Mouse (Mus musculus) olfactory bulb, adult 2 months (tissue): Measurements from ENCODE around the gene Cd2. TPM values are rescaled to one million over a fixed set of nuclear protein-coding genes. Genes with fewer than 3 reads are reported as not detected.

ENCODE experiments used
- H3K27ac ChIP-seq: fragments of 200-500 bp; 2 replicates; pipeline ENCODE4 v1.5.1; 2012; ENCODE audit warnings: low read depth, low read length; ENCODE audit not compliant: insufficient read depth
- H3K4me1 ChIP-seq: fragments of 200-500 bp; 2 replicates; pipeline ENCODE4 v1.6.1; 2012; ENCODE audit warnings: low read length; ENCODE audit not compliant: control insufficient read depth, insufficient read depth
- H3K4me3 ChIP-seq: fragments of 200-500 bp; 2 replicates; pipeline ENCODE4 v1.5.1; 2012; ENCODE audit warnings: mild to moderate bottlenecking, low read depth, low read length, moderate library complexity; ENCODE audit not compliant: insufficient read depth
- CTCF ChIP-seq: fragments of 200-500 bp; IDR thresholded peaks from 2 replicates; pipeline ENCODE4 v1.5.1; 2012; ENCODE audit warnings: low read depth, mild to moderate bottlenecking, low read length, moderate library complexity; ENCODE audit not compliant: insufficient read depth
- POLR2A ChIP-seq: fragments of 200-500 bp; IDR thresholded peaks from 2 replicates; pipeline ENCODE4 v1.6.1; 2012; ENCODE audit warnings: mild to moderate bottlenecking, low read depth, low read length, moderate library complexity; ENCODE audit not compliant: insufficient read depth
- WGBS: fragments of 180-500 bp; shearing (Covaris S2); methylation state at CpG from one replicate; pipeline ENCODE4 v1.1.7; 2018; 5-methylcytosine and 5-hydroxymethylcytosine counted together
- polyA plus RNA-seq: library from polyadenylated mRNA; stranded (reverse); fragments of >200 nt; gene quantifications from 2 replicates; pipeline ENCODE4 v1.2.4, GENCODE M21; 2012; ENCODE audit warnings: low replicate concordance; ENCODE audit not compliant: missing spikeins, insufficient read depth, insufficient read length

Cd2 gene
- polyA plus RNA-seq = not detected in 2 replicates

- Histone ChIP-seq H3K27ac (no peak within 1 kb of the TSS), H3K4me1 (no peaks in the 10 kb centered on the region), H3K4me3 (no peak within 1 kb of the TSS)
- TF ChIP-seq POLR2A = no peak
- TF ChIP-seq CTCF = no peak
- WGBS = 41% methylated on average over 4 of the region's 4 CpGs
Measured at GRCm38 (mm10) chr3:101287911-101288311, at the start of gene Cd2. TSS of gene Cd2 (minus strand) at chr3:101287939.

- TF ChIP-seq POLR2A (no peak), CTCF (no peak)
- 77% methylated on average over 7 of the region's 7 CpGs for WGBS
- H3K4me3 ChIP-seq = no peak overlapping the region
- H3K27ac ChIP-seq = no peak overlapping the region
- H3K4me1 ChIP-seq = peaks cover 7% of the 10 kb centered on the region
Measured at GRCm38 (mm10) chr3:101328617-101329016, 40.9 kb upstream of the Cd2 start.

DNA sequence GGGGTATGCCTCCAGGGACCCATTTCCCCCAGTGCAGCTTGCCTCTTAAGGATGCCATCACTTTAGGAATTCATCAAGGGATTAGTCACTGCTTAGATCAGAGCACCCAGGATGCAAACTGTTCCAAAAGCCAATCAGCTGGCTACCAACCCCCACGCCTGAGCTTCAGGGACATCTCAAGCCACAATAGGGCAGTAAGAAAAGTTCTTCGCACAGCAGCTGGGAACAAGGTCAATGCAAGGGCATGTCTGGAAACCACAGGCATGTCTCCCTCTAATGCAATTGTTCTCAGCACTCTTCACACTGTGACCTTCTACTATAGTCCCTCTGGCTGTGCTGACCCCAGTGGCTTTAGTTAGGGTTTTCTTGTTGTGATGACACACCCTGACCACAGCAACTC is 39.5 kb upstream of the Cd2 start:
- no peak for TF ChIP-seq CTCF
- Histone ChIP-seq H3K27ac (no peak overlapping the region), H3K4me1 (peaks cover 10% of the 10 kb centered on the region), H3K4me3 (no peak overlapping the region)
- 77% methylated on average over 2 of the region's 2 CpGs for WGBS

GRCm38 (mm10) chr3:101322437-101322836 is 34.7 kb upstream of the Cd2 start:
- peaks cover 20% of the 10 kb centered on the region for H3K4me1 ChIP-seq
- WGBS = 80% methylated on average over 10 of the region's 10 CpGs

DNA sequence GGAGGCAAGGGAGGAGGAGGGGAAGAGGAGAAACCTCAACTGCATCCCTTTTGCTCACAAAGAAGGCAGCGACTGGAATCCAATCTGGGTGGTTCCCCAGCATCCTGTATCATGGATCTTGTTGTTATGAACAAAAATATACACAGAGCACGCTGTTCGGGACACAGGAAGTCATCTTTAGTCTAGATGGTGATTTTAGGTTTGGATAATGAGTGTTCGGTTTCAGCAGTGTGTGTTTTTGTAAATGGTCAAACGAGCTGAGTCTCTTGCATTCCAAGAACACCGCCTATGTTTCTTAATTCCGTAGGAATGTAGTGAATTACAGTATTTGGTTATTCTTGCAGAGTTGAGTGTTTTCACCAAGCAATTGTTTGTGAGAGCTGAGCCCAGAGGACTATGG is 33.1 kb upstream of the Cd2 start:
- WGBS = 39% methylated on average over 7 of the region's 7 CpGs
- no peak for TF ChIP-seq POLR2A
- no peak for TF ChIP-seq CTCF

More at GRCm38 (mm10) chr3:101322437-101322836, 34.7 kb upstream of the Cd2 start:
- no peak overlapping the region for H3K4me3 ChIP-seq
- no peak overlapping the region for H3K27ac ChIP-seq
- TF ChIP-seq POLR2A = no peak

DNA sequence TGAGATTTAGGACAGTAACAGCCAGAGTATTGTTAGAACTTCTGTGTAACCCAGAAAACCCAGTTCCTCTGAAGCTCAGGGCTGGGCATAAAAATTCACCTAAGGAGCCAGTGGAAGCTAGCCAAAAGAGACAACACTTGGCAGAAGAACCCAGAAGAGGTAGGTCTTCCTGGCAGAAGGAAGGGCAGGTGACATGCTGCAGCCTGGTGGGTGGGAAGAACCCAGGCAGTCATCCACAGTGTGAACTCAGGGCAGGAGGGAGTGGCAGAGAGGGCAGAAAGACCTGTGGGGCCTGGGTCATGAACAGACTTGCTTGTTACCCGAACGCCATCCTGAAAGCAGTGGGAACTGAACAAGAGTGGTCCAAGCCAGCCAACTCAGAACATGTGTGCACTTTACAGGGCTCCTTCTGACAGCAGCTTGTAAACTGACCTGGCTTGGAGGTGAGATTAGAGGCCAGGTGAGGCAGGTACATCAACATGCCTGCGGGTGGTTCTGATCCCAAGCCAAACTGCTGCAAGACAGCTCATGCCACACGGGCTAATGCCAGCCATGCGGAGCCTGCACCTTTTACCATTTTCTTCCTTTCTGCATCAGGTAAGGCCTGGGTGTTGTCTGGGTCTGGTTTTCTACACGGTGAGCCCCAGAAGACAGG is 30.9 kb upstream of the Cd2 start:
- TF ChIP-seq POLR2A (no peak), CTCF (no peak)
- WGBS = 94% methylated on average over 6 of the region's 6 CpGs
- Histone ChIP-seq H3K4me3 (no peak overlapping the region), H3K27ac (no peak overlapping the region), H3K4me1 (peaks cover 25% of the 10 kb centered on the region)

More for the DNA sequence above, 33.1 kb upstream of the Cd2 start:
- peaks cover 22% of the 10 kb centered on the region for H3K4me1 ChIP-seq
- no peak overlapping the region for H3K4me3 ChIP-seq
- no peak overlapping the region for H3K27ac ChIP-seq

GRCm38 (mm10) chr3:101318115-101318514 is 30.4 kb upstream of the Cd2 start:
- Histone ChIP-seq H3K4me3 (no peak overlapping the region), H3K27ac (no peak overlapping the region), H3K4me1 (peaks cover 25% of the 10 kb centered on the region)
- 75% methylated on average over 6 of the region's 6 CpGs for WGBS
- TF ChIP-seq CTCF = no peak
- no peak for TF ChIP-seq POLR2A

DNA sequence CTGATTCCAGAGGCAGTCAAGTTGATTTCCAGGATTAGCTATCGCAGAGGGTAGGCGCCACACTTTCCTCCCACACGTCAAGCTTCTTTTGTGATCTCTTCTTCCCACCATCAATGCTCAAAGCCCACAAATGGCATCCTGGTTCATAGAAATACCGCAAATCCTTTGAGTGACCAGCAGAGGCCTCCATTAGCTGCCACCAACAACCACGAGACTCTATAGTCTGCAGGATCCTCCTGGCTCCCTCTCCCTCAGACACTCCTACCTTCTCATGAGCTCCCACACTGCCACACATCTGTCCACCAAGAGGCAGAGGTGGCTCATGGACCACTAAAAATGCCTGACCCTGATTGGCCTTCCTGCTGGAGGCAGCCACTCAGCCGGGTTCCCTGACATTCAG is 27.2 kb upstream of the Cd2 start:
- TF ChIP-seq CTCF (no peak), POLR2A (no peak)
- Histone ChIP-seq H3K27ac (peak overlapping the region; percentile 52; the same call in 1 of the 2 replicates), H3K4me3 (no peak overlapping the region), H3K4me1 (peaks cover 19% of the 10 kb centered on the region)
- 56% methylated on average over 6 of the region's 6 CpGs for WGBS

GRCm38 (mm10) chr3:101313266-101314051 is 25.7 kb upstream of the Cd2 start:
- WGBS = 35% methylated on average over 8 of the region's 8 CpGs
- Histone ChIP-seq H3K4me3 (no peak overlapping the region), H3K27ac (peak overlapping the region; percentile 82), H3K4me1 (peaks cover 19% of the 10 kb centered on the region)
- TF ChIP-seq CTCF = no peak
- no peak for TF ChIP-seq POLR2A

- Histone ChIP-seq H3K4me3 (no peak overlapping the region), H3K4me1 (peaks cover 16% of the 10 kb centered on the region), H3K27ac (no peak overlapping the region)
- TF ChIP-seq CTCF (no peak), POLR2A (no peak)
- 78% methylated on average over 9 of the region's 9 CpGs for WGBS
Measured at GRCm38 (mm10) chr3:101310977-101311376, 23.2 kb upstream of the Cd2 start.
